Mouse (Mus musculus): ENCODE measurements around the gene Dis3l2. TPM values are rescaled to one million over a fixed set of nuclear protein-coding genes. Genes with fewer than 3 reads are reported as not detected.
A peak's percentile ranks its signal among the peaks of the same experiment; 100 is the strongest.

The Dis3l2 gene
- polyA plus RNA-seq, 1 experiment from 2014 or later: 32.5 TPM

DNA sequence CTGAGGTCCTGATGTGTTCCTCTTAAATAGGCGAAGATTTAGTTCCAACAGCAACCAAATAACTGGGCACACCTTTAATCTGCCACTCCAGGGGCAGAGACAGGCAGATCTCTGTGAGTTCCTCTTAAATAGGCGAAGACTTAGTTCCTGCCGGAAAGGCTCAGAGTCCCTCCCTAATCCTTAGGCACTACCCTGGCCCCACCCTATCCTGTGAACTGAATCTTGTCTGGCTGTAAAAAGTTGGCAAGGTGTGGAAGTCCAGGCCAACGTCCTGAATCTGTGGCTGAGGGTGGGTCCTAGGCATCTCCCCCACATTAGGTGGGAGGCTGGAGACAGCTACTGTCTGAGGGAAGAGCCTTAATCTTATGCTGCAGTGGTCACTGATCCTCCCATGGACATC lies 386.2 kb downstream of the Dis3l2 start, which contains the start of gene Alppl2:
Alppl2 (minus strand) TSS at position 101 of the 400 bp plus-strand sequence.
- Histone ChIP-seq H3K4me3 (no peak within 1 kb of the TSS), H3K27me3 (no peaks in the 10 kb centered on the region), H3K4me2 (replicated peaks) (no peak within 1 kb of the TSS), H3K36me3 (no peaks in the 10 kb centered on the region), H3K27ac (no peak within 1 kb of the TSS), H3K9me3 (no peaks in the 10 kb centered on the region), H3K4me1 (no peaks in the 10 kb centered on the region), H3K9ac (no peak within 1 kb of the TSS)
- 79% methylated on average over 4 of the region's 4 CpGs for WGBS
- no peak for ATAC-seq (ENCODE audit: insufficient number of reproducible peaks, insufficient read depth, low FRiP score, low TSS enrichment)

DNA sequence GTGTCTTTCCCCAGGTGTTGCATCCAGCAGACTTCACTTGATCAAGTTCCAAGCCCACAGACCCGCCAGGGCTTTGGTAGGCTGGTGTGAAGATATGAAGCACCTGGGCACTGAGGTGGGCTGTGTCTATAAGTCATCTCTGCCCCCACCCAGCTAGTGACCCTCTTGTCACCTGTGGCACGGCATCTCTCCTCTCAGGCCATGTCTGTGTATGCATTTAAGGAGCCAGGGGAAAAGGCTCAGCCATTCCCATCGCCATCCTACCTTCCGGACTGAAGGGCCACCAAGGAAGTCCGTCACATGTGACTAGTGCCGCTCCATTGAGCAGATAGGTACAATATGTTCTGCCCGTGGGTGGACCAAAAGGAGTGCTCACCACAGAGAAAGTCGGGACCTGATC lies 392.0 kb downstream of the Dis3l2 start:
- Histone ChIP-seq H3K4me2 (replicated peaks) (no peak overlapping the region), H3K9me3 (no peaks in the 10 kb centered on the region), H3K36me3 (no peaks in the 10 kb centered on the region), H3K9ac (no peak overlapping the region), H3K27me3 (peaks cover 16% of the 10 kb centered on the region; the same call in 1 of the 2 replicates), H3K27ac (no peak overlapping the region), H3K4me3 (no peak overlapping the region), H3K4me1 (peaks cover 2% of the 10 kb centered on the region; the same call in 1 of the 2 replicates)
- no peak for ATAC-seq (ENCODE audit: insufficient number of reproducible peaks, insufficient read depth, low FRiP score, low TSS enrichment)
- 78% methylated on average over 8 of the region's 8 CpGs for WGBS

DNA sequence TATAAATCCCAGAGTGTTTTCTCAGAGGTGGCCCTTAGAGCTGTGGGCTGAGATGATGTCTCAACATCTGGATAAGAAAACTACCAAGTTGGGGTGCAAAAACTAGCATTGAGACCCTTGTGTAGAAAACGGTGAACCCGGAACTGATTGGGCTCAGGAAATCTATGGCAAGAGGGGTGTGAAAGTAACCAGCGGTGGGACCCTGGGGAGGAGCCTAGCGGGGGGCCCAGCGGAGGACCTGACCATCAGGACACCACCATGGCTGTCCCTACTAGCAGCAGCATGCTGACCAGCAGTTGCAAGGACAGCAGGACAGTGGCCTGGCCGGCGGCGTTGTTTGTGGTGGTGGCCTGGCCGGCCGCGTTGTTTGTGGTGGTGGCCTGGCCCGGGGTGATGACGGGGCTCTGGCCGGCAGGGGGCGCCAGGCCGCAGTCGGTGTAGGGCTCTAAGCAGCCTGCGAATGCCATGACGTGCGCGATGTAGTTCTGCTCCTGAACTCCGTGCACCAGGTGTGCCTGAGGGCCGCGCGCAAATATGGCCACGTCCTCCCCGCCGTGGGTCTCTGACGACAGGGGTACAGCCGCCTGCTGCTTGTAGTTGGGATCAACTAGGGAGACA lies 394.9 kb downstream of the Dis3l2 start:
- Histone ChIP-seq H3K27me3 (peaks cover 16% of the 10 kb centered on the region; the same call in 1 of the 2 replicates), H3K36me3 (no peaks in the 10 kb centered on the region), H3K9me3 (no peaks in the 10 kb centered on the region), H3K4me2 (replicated peaks) (peak overlapping the region; percentile 37), H3K4me3 (no peak overlapping the region), H3K4me1 (peaks cover 2% of the 10 kb centered on the region; the same call in 1 of the 2 replicates), H3K9ac (no peak overlapping the region), H3K27ac (no peak overlapping the region)
- WGBS: 10% methylated on average over 30 of the region's 30 CpGs
- 0 out of 2 replicates have a peak, but pooled peaks have one; percentile 42 for ATAC-seq (ENCODE audit: insufficient number of reproducible peaks, insufficient read depth, low FRiP score, low TSS enrichment)

Other genes with a start within 250 kb of the Dis3l2 start
- gene Ptma, start 177.1 kb upstream of the Dis3l2 start, polyA plus RNA-seq (2016; fragmentation: Nextera tagmentation; extraction: Ambion mirVana): 3,116 and 3,315 TPM in 2 replicates
- 90.5 and 92.4 TPM in 2 replicates for gene Pde6d, start 121.2 kb upstream of the Dis3l2 start, polyA plus RNA-seq (2016; fragmentation: Nextera tagmentation; extraction: Ambion mirVana)
- 56.1 and 57.7 TPM in 2 replicates for gene Cops7b, start 120.9 kb upstream of the Dis3l2 start, polyA plus RNA-seq (2016; fragmentation: Nextera tagmentation; extraction: Ambion mirVana)
- 1.6 and 2.1 TPM in 2 replicates for gene Nppc, start 33.2 kb upstream of the Dis3l2 start, polyA plus RNA-seq (2016; fragmentation: Nextera tagmentation; extraction: Ambion mirVana)